8 mouse cellular contexts compared by ENCODE assay signal in genomic region chrX:140598850-140599560, GRCm38 (mm10). TPM values are rescaled to one million over a fixed set of nuclear protein-coding genes. Genes with fewer than 3 reads are reported as not detected.
DNase-seq lines count a peak whose midpoint lies in the region; ATAC-seq and TF ChIP-seq lines count a peak whose summit lies in the region.

No protein-coding gene starts in this region.

- TF ChIP-seq CTCF in cerebellum, adult 2 months (IDR thresholded peaks at IDR 0.05; ENCODE audit: borderline replicate concordance, insufficient read depth, low read depth, low read length), result no peak
- 0 out of 2 replicates have a peak, but pooled peaks have one; percentile 9 for TF ChIP-seq CTCF in forebrain, postnatal 0 days (IDR thresholded peaks at IDR 0.05; ENCODE audit: low read depth)
- no peak for TF ChIP-seq CTCF in small intestine, adult 2 months (IDR thresholded peaks at IDR 0.05; ENCODE audit: extremely low read depth, insufficient read length, insufficient replicate concordance, low read depth, low read length)

- no peak for TF ChIP-seq POLR2A in cerebellum, adult 2 months (IDR thresholded peaks at IDR 0.05; ENCODE audit: borderline replicate concordance, insufficient read depth, low read length)
- TF ChIP-seq POLR2A in small intestine, adult 2 months (IDR thresholded peaks at IDR 0.05; ENCODE audit: low read depth, low read length), result no peak

- H3K4me3 ChIP-seq in cerebellum, adult 2 months (replicated peaks; ENCODE audit: insufficient read depth, low read depth, low read length), result peak overlapping the region; percentile 50
- H3K4me3 ChIP-seq in forebrain, postnatal 0 days (ENCODE audit: low read depth, low read length), result peak overlapping the region; percentile 47
- peak overlapping the region; percentile 51 for H3K4me3 ChIP-seq in hindbrain, embryonic 12.5 days
- H3K4me3 ChIP-seq in small intestine, adult 2 months (ENCODE audit: low read depth, low read length), result peak overlapping the region; percentile 80

- peak; percentile 11 for DNase-seq in MEL-GATA-1-ER (ENCODE audit: extremely low read depth, low read depth)
- peak; percentile 39 to 41 for DNase-seq in cerebellum, adult 2 months
- DNase-seq in forebrain, postnatal 0 days, result peak; percentile 3
- peak; percentile 19 for DNase-seq in left cerebral cortex, postnatal 4 days
- peak; percentile 28 for DNase-seq in mesoderm, embryonic 11.5 days (ENCODE audit: low read depth, low spot score)
- peak; percentile 70 for DNase-seq in yolk sac, embryonic 10.5 days (ENCODE audit: low spot score)

- no peak overlapping the region for H3K27ac ChIP-seq in cerebellum, adult 2 months (ENCODE audit: insufficient read depth, low read length)
- no peak overlapping the region for H3K27ac ChIP-seq in forebrain, postnatal 0 days (ENCODE audit: low read depth, low read length)
- no peak overlapping the region for H3K27ac ChIP-seq in hindbrain, embryonic 12.5 days
- H3K27ac ChIP-seq in small intestine, adult 2 months (ENCODE audit: insufficient read depth, low read depth, low read length), result no peak overlapping the region; the same call in 1 of the 2 replicates

- peak overlapping the region; percentile 67 for H3K4me2 ChIP-seq in forebrain, postnatal 0 days (ENCODE audit: low read depth)
- peak overlapping the region; percentile 77 for H3K4me2 ChIP-seq in hindbrain, embryonic 12.5 days (replicated peaks)

- H3K4me1 ChIP-seq in cerebellum, adult 2 months (ENCODE audit: control insufficient read depth, insufficient read depth, low read length), result no peaks in the 10 kb centered on the region
- H3K4me1 ChIP-seq in forebrain, postnatal 0 days (ENCODE audit: insufficient read depth), result no peaks in the 10 kb centered on the region
- no peaks in the 10 kb centered on the region for H3K4me1 ChIP-seq in hindbrain, embryonic 12.5 days
- no peaks in the 10 kb centered on the region for H3K4me1 ChIP-seq in small intestine, adult 2 months (ENCODE audit: control insufficient read depth, insufficient read depth, insufficient read length, low read length)

- no peaks in the 10 kb centered on the region for H3K9me3 ChIP-seq in forebrain, postnatal 0 days (ENCODE audit: low read length)
- no peaks in the 10 kb centered on the region for H3K9me3 ChIP-seq in hindbrain, embryonic 12.5 days (replicated peaks)

- intact Hi-C loops in left cerebral cortex, postnatal 4 days (cut with DNase I), result loop anchor here (10.0 kb wide), 1 partner anchor 104 kb away; no protein-coding TSS in a partner anchor

- H3K27me3 ChIP-seq in cerebellum, adult 2 months (ENCODE audit: control insufficient read depth, insufficient read depth, low read length), result no peaks in the 10 kb centered on the region
- H3K27me3 ChIP-seq in forebrain, postnatal 0 days (ENCODE audit: insufficient read depth, low read length), result peaks cover 6% of the 10 kb centered on the region
- H3K27me3 ChIP-seq in hindbrain, embryonic 12.5 days, result peaks cover 65% of the 10 kb centered on the region
- H3K27me3 ChIP-seq in small intestine, adult 2 months (ENCODE audit: control insufficient read depth, insufficient read depth, low read length), result no peaks in the 10 kb centered on the region

- H3K9ac ChIP-seq in forebrain, postnatal 0 days, result no peak overlapping the region
- H3K9ac ChIP-seq in hindbrain, embryonic 12.5 days, result peak overlapping the region; percentile 49

- peak; percentile 72 for ATAC-seq in forebrain, postnatal 0 days
- ATAC-seq in hindbrain, embryonic 12.5 days (ENCODE audit: low FRiP score), result peak; percentile 72

- H3K36me3 ChIP-seq in forebrain, postnatal 0 days (ENCODE audit: insufficient read depth), result no peaks in the 10 kb centered on the region
- H3K36me3 ChIP-seq in hindbrain, embryonic 12.5 days, result no peaks in the 10 kb centered on the region
- H3K36me3 ChIP-seq in small intestine, adult 2 months (ENCODE audit: control insufficient read depth, insufficient read depth, low read length), result no peaks in the 10 kb centered on the region

- 7% methylated on average over 39 of the region's 109 CpGs for WGBS in cerebellum, adult 2 months
- WGBS in forebrain, postnatal 0 days, result 32% methylated on average over 42 of the region's 109 CpGs
- WGBS in hindbrain, embryonic 12.5 days, result 38% methylated on average over 19 of the region's 109 CpGs
- 14% methylated on average over 90 of the region's 109 CpGs for WGBS in small intestine, adult 2 months

RNA-seq across cellular contexts. Expression of gene Tsc22d3, which starts 1.5 kb away (rescaled TPM):
- polyA plus RNA-seq in cerebellum, adult 2 months (2012; rRNA removed), result 155 and 168 TPM in 2 replicates
- total RNA-seq in forebrain, postnatal 0 days (2014; rRNA removed), result 93.9 and 114 TPM in 2 replicates
- 75.3 and 92.2 TPM in 2 replicates for polyA plus RNA-seq in forebrain, postnatal 0 days (2015; fragmentation: Nextera tagmentation; extraction: Ambion mirVana)
- 119 and 126 TPM in 2 replicates for polyA plus RNA-seq in hindbrain, embryonic 12.5 days (2016; fragmentation: Nextera tagmentation; extraction: Ambion mirVana)
- total RNA-seq in left cerebral cortex, postnatal 4 days (2021), result 10 to 100 TPM; 49.2 to 53.1 TPM
- polyA plus RNA-seq in small intestine, adult 2 months (2012; rRNA removed), result 23.1 and 58.3 TPM in 2 replicates

Comparison
In these comparisons a context has a peak if more than half of its experiments do, and no peak if none do; other contexts are left out.
1. DNase-seq: peak in every context shown above with its lines; median percentile 70 in yolk sac, embryonic 10.5 days; 40 in cerebellum, adult 2 months; 28 in mesoderm, embryonic 11.5 days; 19 in left cerebral cortex, postnatal 4 days; 11 in MEL-GATA-1-ER; 3 in forebrain, postnatal 0 days.